Mouse (Mus musculus): ENCODE measurements around the gene Rgs14.

Gene Rgs14

DNA sequence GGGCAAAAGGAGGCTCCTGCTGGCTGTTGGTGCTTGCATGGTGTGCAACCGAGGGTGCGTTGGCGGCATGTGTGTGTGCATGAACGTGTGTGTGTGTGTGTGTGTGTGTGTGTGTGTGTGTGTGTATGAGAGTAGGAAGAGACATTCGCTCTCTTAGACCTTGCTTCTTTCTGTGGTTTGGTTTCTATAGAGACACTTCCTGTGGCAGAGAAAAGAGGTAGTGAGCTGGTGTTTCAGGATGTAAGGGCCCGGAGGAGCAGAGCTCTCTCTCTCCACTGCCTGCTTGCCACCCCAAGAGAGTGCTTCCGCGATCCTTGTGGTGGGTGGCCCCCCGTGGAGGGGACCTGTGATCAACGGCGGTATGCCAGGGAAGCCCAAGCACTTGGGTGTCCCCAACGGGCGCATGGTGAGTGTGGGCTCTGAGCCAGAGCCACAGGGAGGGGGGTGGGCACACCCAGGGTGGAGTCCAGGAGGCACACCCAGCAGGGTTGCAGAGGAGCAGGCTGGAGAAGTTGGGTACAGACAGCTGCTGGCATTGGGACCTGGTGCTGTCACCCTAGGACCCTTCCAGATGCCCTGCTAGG lies at the start of gene Rgs14:
Gene Rgs14, plus strand, starts transcription at position 202 of the 584 bp plus-strand sequence.
- DNase-seq, result peak; percentile 17

DNA sequence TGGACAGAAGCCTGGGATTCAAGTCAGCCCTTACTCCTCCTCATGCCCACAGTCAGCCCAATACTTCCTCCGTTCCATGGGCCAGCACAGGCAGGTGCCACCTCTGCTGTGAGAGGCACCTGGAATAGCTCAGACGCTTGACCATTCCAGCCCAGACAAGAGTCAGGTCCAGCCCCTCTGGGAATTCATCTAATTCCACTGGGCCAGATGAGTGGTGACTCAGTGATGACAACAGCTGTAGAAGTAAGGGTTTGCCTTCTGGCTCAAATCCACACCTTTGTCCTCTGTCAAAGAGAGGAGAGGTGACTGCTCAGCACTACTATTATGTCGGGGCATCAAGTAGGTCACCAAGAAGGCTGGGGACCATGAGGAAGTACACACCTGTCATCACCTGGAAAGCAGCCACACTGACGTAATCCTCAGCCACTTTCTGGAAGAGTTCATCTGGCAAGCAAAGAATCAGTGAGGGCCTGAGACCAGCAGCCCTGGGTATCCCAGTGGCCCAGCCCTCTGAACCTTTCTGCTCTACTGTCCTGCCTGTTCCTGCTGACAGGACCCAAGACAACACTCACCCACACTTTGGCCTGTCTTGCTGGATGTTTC lies 49.5 kb upstream of the Rgs14 start, which contains the start of gene Prelid1:
Gene Prelid1, plus strand, starts transcription at position 570 of the 603 bp plus-strand sequence.
- DNase-seq, result peak; percentile 37

DNA sequence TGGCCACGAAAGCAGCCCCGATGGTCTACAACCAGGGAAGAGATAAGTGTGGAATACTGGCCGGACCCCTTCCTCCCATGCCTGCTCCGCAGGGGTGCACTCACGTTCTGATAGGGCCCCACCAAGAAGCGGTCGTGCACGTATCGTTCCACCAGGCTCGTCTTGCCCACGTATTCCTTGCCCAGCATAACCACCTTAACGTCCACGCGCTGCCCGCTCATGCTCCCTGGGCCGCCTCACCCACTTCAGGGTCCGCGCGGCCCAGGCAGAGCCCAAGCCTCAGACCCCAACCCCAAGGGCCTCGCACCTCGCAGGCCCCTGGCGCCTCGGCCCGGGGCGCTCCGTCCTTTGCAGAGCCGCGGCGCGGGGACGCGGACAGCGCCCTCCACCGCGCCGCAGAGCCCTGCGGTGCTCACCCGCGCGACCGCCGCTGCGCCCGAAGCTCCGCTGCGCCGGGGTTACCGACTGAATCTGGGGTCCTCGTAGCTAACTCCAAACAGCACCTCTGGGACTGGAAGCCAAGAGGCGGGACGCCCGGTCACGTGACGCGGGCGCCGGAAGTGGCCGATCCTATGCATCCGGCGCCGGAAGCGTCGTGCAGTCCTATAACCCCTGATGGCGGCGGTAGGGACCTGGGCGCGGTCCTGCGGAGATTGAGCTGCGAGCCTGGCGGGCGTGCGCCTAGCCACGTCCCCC lies 48.0 kb upstream of the Rgs14 start, which contains the start of gene Rab24:
Gene Rab24, minus strand, starts transcription at position 513 of the 696 bp plus-strand sequence.
- peak; percentile 89 for DNase-seq

DNA sequence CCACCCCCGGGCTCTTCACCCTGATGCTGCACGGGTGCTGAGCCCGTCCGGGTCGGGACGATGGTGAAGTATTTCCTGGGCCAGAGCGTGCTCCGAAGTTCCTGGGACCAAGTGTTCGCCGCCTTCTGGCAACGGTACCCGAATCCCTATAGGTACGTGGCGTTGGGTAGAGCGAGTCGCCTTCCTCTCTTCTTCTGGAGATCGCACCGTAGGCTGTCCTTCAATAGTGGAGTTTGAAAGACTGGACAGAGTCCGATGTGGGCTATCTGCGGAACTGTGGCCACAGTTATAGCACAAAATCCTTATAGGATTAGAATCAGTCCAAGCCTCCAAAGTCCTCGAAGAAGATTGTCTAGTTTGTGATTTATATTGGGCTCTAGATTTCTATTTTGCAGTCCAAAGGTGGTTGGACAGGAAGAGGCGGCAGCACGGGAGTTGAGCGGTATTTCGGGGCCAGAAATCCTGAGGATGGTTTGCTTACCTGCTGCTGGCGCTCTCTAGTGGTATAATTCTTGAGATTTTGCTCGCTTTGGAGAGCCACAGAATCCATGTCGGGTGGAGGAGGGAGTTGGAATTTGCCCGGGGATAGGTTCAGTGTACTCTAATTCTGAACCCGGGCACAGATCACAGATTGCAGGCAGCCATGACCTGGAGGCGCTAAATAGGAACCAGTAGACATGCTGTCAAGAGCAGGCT lies 47.3 kb upstream of the Rgs14 start:
- peak; percentile 92 for DNase-seq

DNA sequence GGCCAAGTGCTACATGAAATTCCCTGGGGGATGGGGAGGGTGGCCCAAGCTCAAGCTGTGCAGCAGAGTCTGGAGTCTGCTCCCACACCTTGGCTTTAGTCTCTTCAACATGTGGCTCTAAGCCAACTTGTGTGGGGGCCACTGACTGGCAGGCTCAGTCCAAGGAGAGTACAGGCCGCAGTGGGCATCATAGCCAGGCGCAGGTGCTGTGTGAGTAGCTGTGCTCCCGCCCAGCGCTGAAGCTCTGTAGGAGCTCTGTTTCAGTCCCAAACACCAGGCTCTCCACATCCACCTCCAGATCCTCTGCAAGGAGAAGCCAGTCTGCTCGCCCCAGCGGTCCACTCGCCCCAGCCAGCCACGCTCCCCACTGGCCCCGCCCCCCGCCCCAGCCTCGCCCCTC lies 43.9 kb upstream of the Rgs14 start:
- DNase-seq, result no peak

DNA sequence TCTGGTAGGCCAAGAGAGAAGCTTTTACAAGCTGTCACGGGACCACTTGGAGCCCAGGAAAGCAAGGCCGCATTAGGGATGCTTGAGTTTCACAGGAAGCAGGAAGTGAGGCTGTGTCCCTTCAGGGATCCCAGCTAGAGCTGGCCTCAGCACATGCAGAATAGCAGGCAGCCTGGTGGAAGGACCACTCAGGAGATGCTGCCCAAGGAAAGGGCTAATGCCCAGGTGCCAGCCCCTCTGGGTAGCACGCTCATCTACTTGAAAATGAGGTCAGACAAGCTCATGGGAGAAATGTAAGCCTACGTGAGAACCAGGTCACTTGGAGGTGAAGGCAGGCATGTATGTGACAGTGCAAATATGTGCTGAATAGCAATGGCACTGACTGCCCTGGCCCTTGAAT lies 42.4 kb upstream of the Rgs14 start:
- no peak for DNase-seq

DNA sequence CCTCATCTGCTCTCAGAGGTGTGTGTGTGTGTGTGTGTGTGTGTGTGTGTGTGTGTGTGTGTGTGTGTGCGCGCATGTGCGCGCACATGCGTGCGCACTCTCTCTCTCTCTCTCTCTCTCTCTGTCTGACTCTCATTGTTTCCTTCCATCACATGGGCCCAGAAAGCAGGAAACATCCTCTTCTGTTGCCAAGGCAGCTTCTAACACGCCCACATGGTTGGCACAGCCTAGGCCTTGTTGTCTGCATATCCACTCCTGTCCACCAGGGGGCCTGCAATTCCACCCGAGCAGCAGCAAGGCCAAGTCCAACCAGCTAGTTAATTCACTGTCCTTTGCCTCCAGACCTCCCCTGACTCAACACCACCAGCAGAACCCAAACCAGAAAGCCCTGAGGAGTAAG lies 41.9 kb upstream of the Rgs14 start:
- DNase-seq, result peak; percentile 93

DNA sequence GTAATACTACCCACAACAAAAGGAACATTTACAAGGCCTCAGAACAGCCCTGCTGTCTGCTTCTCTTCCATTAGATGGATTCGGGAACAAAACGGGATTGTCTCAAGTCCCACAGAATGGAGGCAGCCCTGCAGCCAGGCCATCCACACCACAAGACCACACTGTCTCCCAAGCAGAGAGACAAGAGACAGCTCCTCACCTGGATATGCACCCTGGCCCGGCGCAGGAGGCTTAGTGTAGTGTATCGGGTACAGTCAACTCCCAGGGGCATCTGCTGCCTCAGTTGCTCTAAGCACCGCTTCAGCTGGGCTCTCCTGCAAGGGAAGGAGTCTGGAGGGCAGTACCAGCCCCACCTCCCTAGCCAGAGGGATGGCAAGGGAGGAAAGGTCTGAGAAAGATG lies 41.4 kb upstream of the Rgs14 start:
- DNase-seq, result no peak

DNA sequence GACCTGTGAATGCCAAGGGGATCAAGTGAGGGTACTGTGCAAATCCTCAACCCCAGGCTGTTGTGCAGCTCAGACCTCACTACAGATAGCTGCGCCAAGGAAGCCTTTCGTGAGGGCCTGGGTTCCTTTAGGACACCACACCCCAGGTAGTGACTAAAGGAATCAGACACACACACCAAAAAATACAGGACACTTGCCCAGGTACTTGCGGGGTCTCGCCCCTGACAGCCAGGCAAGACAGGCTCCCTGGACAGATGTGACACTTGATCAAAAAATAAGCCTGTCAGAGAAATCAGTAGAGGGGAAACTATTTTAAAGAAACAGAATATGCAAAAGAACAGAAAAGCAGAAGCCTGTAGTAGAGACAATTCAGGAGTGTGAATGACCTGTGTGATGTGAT lies 40.9 kb upstream of the Rgs14 start:
- no peak for DNase-seq

DNA sequence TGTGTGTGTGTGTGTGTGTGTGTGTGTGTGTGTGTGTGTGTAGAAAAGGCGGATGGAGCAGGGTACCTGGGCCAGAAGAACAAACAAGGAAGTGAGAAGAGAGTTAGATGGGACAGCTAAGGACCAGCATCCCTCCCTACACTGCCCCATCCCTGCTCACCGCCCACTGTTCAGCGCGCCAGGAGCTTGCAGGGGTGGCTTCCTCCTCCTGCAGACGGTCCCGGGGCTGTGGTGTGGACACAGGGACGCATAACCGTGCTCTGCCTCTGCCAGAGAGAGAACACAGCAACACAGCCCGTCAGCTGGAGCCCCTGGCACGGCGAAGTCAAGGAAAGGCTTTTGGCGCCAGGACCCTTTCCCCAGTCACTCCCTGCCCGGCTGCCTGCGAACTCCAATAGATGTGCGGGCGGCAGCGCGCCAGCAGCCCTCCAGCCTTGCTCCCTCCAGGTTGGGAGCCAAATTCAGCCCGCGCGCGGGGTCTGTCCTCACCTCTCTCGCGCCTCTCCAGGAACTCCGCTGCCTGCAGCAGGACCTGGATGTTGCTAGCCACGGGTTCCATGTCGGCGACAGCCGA lies 40.3 kb upstream of the Rgs14 start:
- DNase-seq, result peak; percentile 33

DNA sequence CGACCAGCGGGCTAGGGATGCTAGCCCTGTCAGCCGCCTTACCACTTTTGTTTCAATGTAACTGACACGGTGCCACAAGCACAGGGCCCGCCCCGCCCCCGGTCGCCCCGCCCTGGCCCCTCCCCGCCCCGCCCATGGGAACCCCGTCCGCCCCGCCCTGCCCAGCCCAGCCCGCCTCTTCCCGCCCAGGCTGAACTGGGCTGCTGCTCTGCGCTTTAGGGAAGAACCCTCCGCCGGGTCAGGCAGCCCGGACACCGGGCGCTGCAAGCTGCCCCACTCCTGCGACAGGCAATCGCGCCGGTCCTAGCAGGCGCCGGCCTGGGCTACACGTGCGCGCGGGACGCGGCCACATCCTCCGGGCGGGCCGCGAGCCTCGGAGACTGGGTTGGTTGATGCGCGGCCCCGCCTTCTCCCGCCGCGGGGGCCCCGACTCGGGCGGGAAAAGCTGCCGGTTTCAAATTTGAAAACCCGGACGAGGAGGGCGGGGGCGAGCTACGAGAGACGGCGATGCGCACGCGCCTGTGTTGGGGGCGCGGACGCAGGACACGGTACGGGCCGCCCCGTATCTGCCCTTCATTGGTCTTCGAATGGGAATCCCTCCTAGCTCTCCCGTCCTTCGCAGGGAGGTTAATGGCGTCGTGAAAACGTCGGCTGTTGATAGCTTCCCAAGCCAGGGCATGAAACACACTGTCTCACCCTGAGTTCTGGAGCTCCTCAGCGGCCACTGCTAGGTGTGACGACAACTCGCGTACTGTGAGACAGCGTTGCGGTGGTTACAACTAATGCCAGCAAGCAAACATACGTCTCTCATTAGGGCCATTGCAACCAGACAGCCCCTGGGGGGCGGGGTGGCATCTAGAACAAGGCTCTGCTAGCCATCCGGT lies 39.6 kb upstream of the Rgs14 start, which contains the start of gene Mxd3:
Gene Mxd3, minus strand, starts transcription at position 141 of the 884 bp plus-strand sequence.
- DNase-seq, result peak; percentile 82

DNA sequence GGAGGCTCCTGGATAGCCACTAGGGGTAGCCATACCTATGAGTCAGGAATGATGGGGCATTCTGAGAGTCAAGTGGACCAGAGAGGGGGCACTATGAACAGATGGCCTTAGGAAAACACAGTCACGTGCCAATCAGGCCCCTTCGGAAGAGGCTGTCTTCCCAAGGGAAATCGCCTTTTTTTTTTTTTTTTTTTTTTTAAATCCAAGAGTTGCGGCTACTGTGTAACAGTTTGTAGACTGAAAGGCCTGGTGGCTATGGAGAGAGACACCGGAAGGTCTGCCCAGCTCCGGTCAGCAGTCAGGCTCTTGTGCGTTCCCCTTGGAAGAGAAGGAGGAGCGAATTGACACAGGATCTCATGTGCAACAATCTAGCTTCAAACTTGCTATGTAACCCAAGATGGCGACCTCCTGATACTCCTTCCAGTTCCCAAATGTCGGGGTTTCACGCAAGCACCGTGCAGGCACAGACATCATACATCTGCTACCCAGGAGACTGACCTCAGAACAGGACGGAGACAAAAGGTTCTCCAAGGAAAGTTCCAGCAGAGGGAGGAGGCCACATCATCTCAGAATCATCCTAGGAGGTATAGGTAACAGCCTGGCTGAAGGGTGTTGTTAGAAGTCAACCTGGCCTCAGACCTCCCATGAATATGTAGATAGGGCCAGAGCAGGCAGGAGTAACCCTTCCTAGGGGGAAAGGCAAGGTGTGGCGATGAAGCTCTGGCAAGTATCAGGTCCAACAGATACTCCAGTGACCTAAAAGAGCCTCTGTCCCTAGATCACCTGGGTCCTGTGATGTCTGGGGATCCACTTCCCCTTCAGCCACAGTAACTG lies 38.7 kb upstream of the Rgs14 start:
- DNase-seq, result no peak

DNA sequence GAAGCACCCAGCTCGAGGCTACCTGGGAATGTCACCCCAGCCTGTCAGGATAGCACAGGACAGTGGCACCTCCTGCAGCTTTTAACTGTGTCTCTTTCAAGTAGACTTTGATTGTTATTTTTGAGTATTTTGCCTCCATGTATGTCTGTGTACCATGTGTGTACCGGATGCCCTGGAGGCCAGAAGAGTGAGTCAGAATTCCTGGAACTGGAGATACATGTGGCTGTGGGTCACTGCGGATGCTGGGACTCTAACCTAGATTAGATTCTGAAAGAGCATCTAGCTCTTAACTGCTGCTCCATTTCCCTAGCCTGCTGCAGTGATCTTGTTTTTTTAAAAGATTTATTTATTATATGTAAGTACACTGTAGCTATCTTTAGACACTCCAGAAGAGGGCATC lies 37.2 kb upstream of the Rgs14 start:
- no peak for DNase-seq

DNA sequence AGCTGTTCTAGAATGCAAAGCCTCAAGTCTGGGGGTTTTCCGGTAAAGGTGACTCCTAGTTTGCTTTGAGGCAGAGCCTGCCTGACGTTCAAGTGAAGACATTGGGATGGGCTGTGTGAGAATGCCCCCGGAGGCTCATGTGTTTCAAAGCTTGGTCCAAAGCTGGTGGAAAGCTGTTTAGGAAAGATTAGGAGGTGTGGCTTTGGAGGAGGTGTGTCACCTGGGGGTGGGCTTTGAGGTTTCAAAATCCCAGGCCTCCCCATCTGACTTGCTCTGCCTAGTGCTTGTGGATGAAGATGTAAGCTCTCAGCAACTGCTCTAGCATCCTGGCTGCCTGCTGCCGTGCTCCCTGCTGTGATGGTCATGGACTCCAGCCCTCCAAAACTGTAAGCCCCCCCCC lies 33.8 kb upstream of the Rgs14 start:
- DNase-seq, result no peak

DNA sequence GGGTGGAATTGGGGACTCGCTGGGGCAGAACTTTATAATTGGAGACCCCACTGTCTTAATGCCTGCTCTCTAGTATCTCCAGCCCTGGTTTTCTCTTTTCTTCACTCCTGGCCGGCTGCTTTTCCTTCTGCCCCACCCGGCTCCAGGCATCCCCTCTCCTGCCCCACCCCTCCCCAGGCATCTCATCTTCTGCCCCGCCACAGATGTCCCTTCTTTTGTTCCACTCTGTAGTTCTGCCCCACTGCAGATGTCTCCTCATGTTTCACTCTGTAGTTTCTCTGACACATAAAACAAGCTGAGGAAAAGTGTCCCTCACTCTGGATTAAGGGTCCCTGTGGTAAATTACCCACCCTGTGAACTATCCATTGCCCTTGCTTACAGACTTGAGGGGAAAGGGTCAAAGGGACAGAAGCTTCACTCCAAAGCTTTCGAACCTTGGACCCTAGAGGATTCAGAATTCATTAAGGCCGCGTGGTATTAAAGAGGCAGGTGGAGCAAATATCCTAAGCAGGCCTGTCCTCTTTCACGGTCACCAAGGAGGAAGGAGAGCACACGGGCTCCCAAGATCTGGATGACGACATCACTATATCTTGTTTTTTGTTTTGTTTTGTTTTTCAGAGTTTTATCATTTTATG lies 32.1 kb upstream of the Rgs14 start:
- peak; percentile 62 for DNase-seq

DNA sequence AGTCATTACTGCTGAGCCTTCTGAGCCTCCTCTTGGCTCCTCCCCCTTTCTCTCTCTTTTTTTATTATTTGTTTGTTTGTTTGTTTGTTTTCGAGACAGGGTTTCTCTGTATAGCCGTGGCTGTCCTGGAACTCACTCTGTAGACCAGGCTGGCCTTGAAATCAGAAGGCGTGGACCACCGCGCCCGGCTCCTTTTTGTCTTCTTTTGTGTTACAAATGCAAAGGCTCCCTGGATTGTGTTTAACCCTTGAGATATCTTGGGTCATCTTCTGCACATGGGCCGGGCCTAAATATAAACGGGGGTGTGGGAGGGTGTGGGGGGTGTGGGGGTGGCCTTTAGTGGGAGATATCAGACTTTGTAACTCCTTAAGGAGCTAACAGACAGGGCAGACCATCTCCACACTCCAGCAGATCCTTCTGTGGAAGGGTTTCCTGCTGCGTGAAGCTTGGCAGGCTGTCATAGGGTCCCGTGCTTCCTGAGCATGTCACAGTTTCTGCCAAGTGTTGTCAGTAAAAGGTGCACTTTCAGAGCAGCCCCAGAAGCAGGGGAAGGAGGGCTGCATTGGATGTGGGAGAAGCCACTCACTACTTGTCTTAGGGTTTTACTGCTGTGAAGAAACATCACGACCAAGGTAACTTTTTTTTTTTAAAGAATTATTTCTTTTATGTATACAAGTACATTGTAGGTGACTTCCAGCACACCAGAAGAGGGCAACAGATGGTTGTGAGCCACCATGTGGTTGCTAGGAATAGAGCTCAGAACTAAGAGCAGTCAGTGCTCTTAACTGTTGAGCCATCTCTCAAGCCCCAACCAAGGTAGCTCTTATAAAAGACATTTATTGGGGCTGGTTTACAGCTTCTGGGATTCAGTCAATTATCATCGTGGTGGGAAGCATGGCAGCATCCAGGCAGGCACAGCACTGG lies 31.1 kb upstream of the Rgs14 start:
- DNase-seq, result no peak

DNA sequence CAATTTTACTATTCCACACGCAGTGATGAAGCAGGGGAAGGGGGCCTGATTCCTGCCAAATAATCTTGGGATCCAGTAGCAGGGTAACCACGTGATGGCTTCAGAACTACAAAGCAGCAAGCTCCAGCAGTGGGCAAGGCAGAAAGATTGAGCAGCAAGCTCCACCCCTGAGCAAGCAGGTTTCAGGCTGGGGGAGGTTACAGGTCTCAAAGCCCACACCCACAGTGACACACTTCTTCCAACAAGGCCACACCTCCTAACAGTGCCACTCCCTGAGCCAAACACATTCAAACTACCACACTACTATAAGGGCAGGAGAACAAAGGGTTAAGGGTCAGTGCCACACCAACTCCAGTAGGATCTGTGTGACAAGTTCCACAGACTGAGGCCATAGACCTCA lies 30.3 kb upstream of the Rgs14 start:
- no peak for DNase-seq

DNA sequence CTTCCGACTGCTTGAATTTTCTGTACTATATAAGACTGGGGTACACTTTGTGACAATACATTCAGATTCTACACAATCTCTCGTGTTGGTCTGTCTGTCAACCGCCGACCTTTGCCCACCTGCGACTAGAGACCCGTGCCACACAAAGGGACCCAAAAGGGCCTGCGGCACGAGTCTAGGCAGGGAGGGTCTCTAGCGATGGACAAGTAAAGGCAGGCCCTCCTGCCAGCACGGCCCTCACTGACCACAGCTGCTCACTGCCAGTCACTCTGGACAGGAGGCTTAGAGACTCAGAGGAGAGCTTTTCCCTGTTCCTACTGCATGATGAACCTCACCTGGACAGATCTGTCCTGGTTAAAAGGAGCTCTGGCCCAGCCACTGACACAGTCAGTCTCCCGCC lies 27.1 kb upstream of the Rgs14 start:
- DNase-seq, result no peak

DNA sequence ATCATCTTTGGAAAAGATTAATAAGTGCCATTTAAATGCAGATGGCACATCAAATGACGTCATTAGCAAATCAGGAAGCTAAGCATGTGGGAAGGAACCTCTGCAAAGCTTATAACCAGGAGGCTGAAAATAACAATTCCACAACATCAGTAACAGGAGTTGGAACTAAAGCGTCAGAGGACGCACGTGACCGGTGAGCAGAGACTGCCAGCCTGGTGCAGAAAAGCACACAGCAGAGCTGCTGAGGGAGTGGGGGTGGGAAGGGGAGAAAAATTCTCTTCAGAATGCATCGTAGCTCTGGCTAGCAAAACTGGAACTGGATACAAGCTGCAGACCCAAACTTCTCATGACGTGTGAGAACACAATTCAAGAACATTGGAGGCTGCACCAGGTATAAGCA lies 25.2 kb upstream of the Rgs14 start:
- no peak for DNase-seq

DNA sequence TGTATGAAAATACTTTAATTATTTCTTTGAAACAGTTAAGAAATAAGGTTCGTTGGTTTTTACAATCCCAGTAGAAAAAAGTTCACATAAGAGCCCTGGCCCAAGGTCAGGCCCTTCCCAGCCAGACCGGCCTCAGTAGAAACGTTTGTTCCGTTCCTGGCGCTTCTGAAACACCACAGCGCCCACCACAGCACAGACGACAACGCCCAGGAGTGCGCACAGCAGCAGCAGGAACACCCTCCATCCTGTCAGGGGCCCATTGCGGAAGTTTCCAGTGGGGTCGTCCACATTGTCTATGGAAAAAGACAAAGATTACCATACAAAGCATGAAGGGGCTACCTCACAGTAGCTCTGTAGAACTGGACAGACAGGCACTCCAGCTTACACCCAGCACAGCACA lies 22.8 kb upstream of the Rgs14 start:
- DNase-seq, result no peak
